Mouse (Mus musculus) lung, postnatal 0 days (tissue): ENCODE measurements at regions not wholly inside any gene's neighbourhood (a gene's known extent, or its start where the extent isn't known, plus 50 kb on each side); places are given as distances from the start of the nearest gene placed in this dataset.

Source experiments
- CTCF ChIP-seq: IDR thresholded peaks from 2 replicates; pipeline ENCODE4 v1.5.1; 2016; ENCODE audit warnings: antibody characterized with exemption, mild to moderate bottlenecking
- EP300 ChIP-seq: IDR thresholded peaks from 2 replicates; pipeline ENCODE4 v1.6.1; 2016; ENCODE audit warnings: antibody characterized with exemption, mild to moderate bottlenecking, control low read depth

DNA sequence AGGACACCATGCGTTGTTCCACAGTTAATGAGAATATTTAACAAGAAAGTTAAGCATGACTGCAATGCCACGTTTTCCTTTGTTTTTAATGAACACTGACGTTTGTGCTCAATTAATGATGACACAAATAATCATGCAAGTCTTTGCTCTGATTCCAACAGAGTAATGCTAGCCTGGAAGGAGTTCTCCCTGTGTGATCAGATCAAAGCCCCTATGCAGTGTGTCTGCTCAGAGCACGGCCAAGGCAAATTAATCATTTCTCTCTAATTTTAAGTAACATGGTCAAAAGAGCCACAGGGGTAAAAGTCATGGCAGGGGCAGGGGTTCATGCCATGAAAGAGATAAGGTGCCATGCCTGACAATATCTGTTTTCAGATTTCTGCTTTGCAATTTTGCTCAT lies 618.2 kb upstream of the Cdh8 start:
- TF ChIP-seq CTCF (no peak), EP300 (no peak)
